Mouse (Mus musculus) brain, embryonic 14.5 days (tissue): ENCODE measurements at regions not wholly inside any gene's neighbourhood (a gene's known extent, or its start where the extent isn't known, plus 50 kb on each side); places are given as distances from the start of the nearest gene placed in this dataset.
A peak's percentile ranks its signal among the peaks of the same experiment; 100 is the strongest.

Experiments used
- DNase-seq: peaks from one replicate; pipeline ENCODE4 v3.0.0-alpha.2; 2011; ENCODE audit warnings: low read depth
- CTCF ChIP-seq: fragments of 200-500 bp; IDR thresholded peaks from 2 replicates; pipeline ENCODE4 v1.5.1; 2012; ENCODE audit warnings: inconsistent platforms, mild to moderate bottlenecking, moderate library complexity, borderline replicate concordance; ENCODE audit not compliant: insufficient read depth, insufficient read length; ENCODE audit errors: extremely low read depth
- POLR2A ChIP-seq: fragments of 200-500 bp; IDR thresholded peaks from 2 replicates; pipeline ENCODE4 v1.6.1; 2012; ENCODE audit warnings: mild to moderate bottlenecking, inconsistent platforms, borderline replicate concordance; ENCODE audit not compliant: poor library complexity, insufficient read depth, insufficient read length, severe bottlenecking; ENCODE audit errors: extremely low read depth

GRCm38 (mm10) chr3:124501427-124501826, 75.6 kb upstream of the 1700006A11Rik start:
- TF ChIP-seq POLR2A (no peak), CTCF (no peak)

GRCm38 (mm10) chr3:124496072-124496471, 70.2 kb upstream of the 1700006A11Rik start:
- peak; percentile 14; the same call in 1 of the 2 replicates for TF ChIP-seq CTCF
- TF ChIP-seq POLR2A, result no peak

More at GRCm38 (mm10) chr3:124501427-124501826, 75.6 kb upstream of the 1700006A11Rik start:
- DNase-seq, result no peak

More at GRCm38 (mm10) chr3:124496072-124496471, 70.2 kb upstream of the 1700006A11Rik start:
- no peak for DNase-seq
